Mouse (Mus musculus): Measurements from ENCODE around the gene Ddhd1.

- no peak for TF ChIP-seq CTCF (IDR thresholded peaks at IDR 0.05; ENCODE audit: low read depth)
- no peak for TF ChIP-seq EP300 (IDR thresholded peaks at IDR 0.05; ENCODE audit: low read depth)
Observed at GRCm38 (mm10) chr14:45593261-45593660, 64.7 kb downstream of the Ddhd1 start.
